Mouse (Mus musculus): ENCODE data around the gene Fars2. TPM values are rescaled to one million over a fixed set of nuclear protein-coding genes. Genes with fewer than 3 reads are reported as not detected.

Gene Fars2
- total and polyA plus RNA-seq, 2 experiments from 2014 or later: 21.5 to 34.6 TPM

DNA sequence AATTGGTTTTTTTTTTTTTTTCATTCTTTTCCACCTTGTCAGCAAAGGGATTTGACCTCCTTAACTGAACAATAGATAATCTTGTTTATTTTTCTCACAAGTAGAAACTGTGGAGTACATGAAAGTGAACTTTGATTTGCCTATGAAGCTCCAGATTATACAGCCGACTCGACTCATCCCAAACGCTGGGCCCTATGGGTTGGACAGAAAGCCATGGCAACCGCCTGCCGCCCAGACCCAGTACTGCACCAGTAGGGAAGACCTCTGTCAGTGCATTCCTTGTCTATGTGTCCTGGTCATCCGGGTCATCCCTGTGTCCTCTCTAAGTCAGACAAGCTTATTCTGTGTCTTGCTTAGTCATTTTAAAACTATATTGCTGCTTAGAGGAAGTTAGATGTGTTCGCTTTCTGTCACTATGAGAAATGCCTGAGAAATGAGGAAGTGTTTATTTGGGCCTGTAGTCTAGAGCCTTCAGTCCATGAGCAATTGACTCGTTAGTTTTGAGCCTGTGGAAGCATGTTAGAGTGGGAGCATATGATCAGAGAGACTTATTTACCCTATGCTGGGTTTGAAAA, 416.8 kb downstream of the Fars2 start:
- 0 out of 2 replicates have a peak, but pooled peaks cover 3% of the 10 kb centered on the region for H3K4me1 ChIP-seq (ENCODE audit: insufficient read depth, low read length)
- H3K27me3 ChIP-seq (ENCODE audit: insufficient read depth, low read length): no peaks in the 10 kb centered on the region
- H3K27ac ChIP-seq: no peak overlapping the region
- 76% methylated on average over 8 of the region's 8 CpGs for WGBS
- no peak overlapping the region for H3K9ac ChIP-seq (replicated peaks; ENCODE audit: low read length)
- ATAC-seq: no peak
- no peaks in the 10 kb centered on the region for H3K36me3 ChIP-seq (ENCODE audit: insufficient read depth, low read length)
- DNase-seq (ENCODE audit: low spot score): peak; percentile 23
- peak; percentile 26; the same call in 1 of the 2 replicates for TF ChIP-seq CTCF (IDR thresholded peaks at IDR 0.05; ENCODE audit: low read depth)
- H3K4me2 ChIP-seq (ENCODE audit: low read depth, low read length): no peak overlapping the region
- no peak overlapping the region for H3K4me3 ChIP-seq (ENCODE audit: low read length)
- no peaks in the 10 kb centered on the region for H3K9me3 ChIP-seq (ENCODE audit: low read length)

DNA sequence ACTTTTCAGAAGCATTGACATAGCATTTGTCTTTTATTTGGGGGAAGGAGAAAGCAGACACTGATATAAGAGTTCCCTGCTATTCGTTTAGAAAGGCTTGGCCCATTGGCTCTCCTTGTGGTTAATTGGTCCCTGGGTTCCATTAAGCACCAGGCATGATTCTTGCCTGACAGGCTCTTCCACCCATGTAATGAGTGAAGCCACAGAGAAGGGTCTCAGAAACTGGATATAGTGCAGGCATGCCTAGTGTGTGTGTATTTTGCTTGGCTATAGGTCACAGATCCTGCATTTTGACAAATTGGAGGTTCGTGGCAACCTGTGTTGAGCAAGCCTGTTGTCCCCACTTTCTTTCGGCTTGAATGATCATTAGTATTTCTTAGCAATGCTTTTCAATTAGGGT, 420.4 kb downstream of the Fars2 start:
- 66% methylated on average over 3 of the region's 3 CpGs for WGBS
- ATAC-seq: no peak
- no peak overlapping the region for H3K27ac ChIP-seq

DNA sequence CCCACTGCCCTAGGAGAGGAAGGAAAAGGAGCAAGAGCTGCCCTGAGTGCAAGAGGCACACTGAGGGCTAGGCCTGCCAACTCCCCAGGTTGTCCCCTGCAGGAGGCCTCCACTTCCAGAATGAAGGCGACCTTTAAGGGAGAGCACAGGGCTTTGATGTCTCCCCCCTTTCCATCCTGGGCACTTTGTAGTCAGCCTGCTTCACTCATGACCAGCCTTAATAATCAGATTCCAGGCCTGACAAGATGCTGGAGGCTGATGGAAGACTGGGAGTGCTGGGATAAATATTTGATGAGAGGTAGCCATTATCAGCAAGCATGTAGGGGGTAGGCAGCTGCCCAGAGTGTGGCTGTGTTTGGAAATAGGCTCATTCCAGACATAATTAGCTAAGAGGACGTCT, 421.2 kb downstream of the Fars2 start:
- TF ChIP-seq CTCF (IDR thresholded peaks at IDR 0.05; ENCODE audit: low read depth): no peak
- Histone ChIP-seq H3K27ac (no peak overlapping the region), H3K4me1 (ENCODE audit: insufficient read depth, low read length) (0 out of 2 replicates have a peak, but pooled peaks cover 3% of the 10 kb centered on the region), H3K36me3 (ENCODE audit: insufficient read depth, low read length) (no peaks in the 10 kb centered on the region), H3K4me2 (ENCODE audit: low read depth, low read length) (no peak overlapping the region), H3K9ac (replicated peaks; ENCODE audit: low read length) (no peak overlapping the region), H3K27me3 (ENCODE audit: insufficient read depth, low read length) (no peaks in the 10 kb centered on the region), H3K4me3 (ENCODE audit: low read length) (no peak overlapping the region), H3K9me3 (ENCODE audit: low read length) (no peaks in the 10 kb centered on the region)
- DNase-seq (ENCODE audit: low spot score) (no peak), ATAC-seq (no peak)
- WGBS: 54% methylated on average over 2 of the region's 2 CpGs

More for the DNA sequence above, 420.4 kb downstream of the Fars2 start:
- no peak for DNase-seq (ENCODE audit: low spot score)
- Histone ChIP-seq H3K9ac (replicated peaks; ENCODE audit: low read length) (no peak overlapping the region), H3K27me3 (ENCODE audit: insufficient read depth, low read length) (no peaks in the 10 kb centered on the region), H3K4me2 (ENCODE audit: low read depth, low read length) (no peak overlapping the region), H3K36me3 (ENCODE audit: insufficient read depth, low read length) (no peaks in the 10 kb centered on the region), H3K9me3 (ENCODE audit: low read length) (no peaks in the 10 kb centered on the region), H3K4me3 (ENCODE audit: low read length) (no peak overlapping the region), H3K4me1 (ENCODE audit: insufficient read depth, low read length) (0 out of 2 replicates have a peak, but pooled peaks cover 3% of the 10 kb centered on the region)
- no peak for TF ChIP-seq CTCF (IDR thresholded peaks at IDR 0.05; ENCODE audit: low read depth)

DNA sequence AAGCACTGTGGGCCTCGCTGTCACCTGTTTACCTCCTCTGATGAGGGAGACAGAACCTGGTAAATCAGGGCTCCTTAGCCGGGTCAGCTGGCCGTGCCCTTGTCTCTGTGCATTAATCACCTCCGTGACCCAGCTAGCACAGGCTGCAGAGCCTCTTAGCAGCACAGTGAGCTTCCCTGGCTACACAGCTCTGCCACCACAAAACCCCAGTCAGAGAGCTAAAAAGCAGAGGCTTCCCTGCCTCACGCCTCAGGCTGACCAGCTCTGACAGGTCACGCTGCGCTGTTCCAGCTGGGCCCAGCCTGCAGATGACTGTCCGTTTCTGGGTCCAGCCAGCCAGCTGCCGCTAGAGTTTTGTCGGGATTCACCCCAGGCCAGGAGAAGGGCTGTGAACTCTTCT, 423.0 kb downstream of the Fars2 start:
- peak; percentile 62 for ATAC-seq
- WGBS: 53% methylated on average over 10 of the region's 10 CpGs
- no peak; the same call in 1 of the 2 replicates for TF ChIP-seq CTCF (IDR thresholded peaks at IDR 0.05; ENCODE audit: low read depth)
- no peak overlapping the region for H3K4me2 ChIP-seq (ENCODE audit: low read depth, low read length)
- no peak overlapping the region for H3K4me3 ChIP-seq (ENCODE audit: low read length)
- 0 out of 2 replicates have a peak, but pooled peaks cover 3% of the 10 kb centered on the region for H3K4me1 ChIP-seq (ENCODE audit: insufficient read depth, low read length)
- no peaks in the 10 kb centered on the region for H3K9me3 ChIP-seq (ENCODE audit: low read length)
- no peak overlapping the region for H3K9ac ChIP-seq (replicated peaks; ENCODE audit: low read length)
- H3K36me3 ChIP-seq (ENCODE audit: insufficient read depth, low read length): no peaks in the 10 kb centered on the region
- no peak for DNase-seq (ENCODE audit: low spot score)
- H3K27ac ChIP-seq: no peak overlapping the region
- no peaks in the 10 kb centered on the region for H3K27me3 ChIP-seq (ENCODE audit: insufficient read depth, low read length)

DNA sequence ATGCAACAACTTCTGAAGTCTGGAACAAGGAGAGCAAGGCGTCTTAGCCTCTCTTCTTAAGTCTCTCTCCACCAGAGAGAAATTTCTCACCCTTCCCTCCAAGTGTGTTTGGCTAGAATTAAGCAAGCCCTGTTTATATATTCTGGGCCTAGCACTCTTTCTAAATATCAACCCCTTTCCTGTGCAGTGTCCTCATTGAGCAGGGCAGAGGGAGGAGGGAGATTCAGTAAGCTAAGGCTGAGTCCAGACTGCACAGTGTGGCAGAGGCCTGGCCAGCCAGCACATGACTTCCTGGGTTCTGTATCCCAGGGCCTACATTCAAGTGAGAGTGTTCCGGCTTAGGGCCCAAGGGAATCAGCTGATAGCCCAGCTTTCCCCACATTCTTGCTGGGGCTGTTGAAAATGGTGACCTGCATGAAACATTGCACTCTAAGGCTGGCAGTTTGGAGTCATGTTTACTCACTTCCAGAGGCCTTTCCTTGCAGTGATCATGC, 424.1 kb downstream of the Fars2 start:
- H3K9me3 ChIP-seq (ENCODE audit: low read length): no peaks in the 10 kb centered on the region
- no peak overlapping the region for H3K9ac ChIP-seq (replicated peaks; ENCODE audit: low read length)
- TF ChIP-seq CTCF (IDR thresholded peaks at IDR 0.05; ENCODE audit: low read depth): no peak
- 79% methylated on average over 2 of the region's 2 CpGs for WGBS
- no peak overlapping the region for H3K4me3 ChIP-seq (ENCODE audit: low read length)
- no peak for DNase-seq (ENCODE audit: low spot score)
- H3K27ac ChIP-seq: no peak overlapping the region
- 0 out of 2 replicates have a peak, but pooled peaks cover 3% of the 10 kb centered on the region for H3K4me1 ChIP-seq (ENCODE audit: insufficient read depth, low read length)
- no peaks in the 10 kb centered on the region for H3K27me3 ChIP-seq (ENCODE audit: insufficient read depth, low read length)
- no peak overlapping the region for H3K4me2 ChIP-seq (ENCODE audit: low read depth, low read length)
- ATAC-seq: no peak
- no peaks in the 10 kb centered on the region for H3K36me3 ChIP-seq (ENCODE audit: insufficient read depth, low read length)

DNA sequence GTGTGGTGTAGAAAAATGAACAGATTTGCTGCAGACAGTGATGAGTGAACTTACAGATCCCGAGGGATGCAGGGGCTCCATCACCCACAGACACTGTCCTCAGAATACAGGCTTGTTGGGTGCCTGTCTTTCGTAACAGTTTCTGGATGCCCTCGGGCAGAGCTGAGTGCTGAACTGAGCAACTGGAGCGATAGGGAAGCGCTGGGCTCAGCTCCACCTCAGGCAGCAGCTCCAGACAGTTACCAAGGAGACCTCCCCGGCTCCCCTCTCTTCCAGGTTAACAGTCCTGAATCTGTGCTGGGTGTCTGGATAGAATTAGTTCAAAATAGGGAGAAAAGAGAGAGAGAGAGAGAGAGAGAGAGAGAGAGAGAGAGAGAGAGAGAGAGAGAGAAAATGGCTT, 433.5 kb downstream of the Fars2 start:
- Histone ChIP-seq H3K4me2 (ENCODE audit: low read depth, low read length) (no peak overlapping the region), H3K27ac (no peak overlapping the region), H3K27me3 (ENCODE audit: insufficient read depth, low read length) (no peaks in the 10 kb centered on the region), H3K4me3 (ENCODE audit: low read length) (no peak overlapping the region), H3K9ac (replicated peaks; ENCODE audit: low read length) (no peak overlapping the region), H3K4me1 (ENCODE audit: insufficient read depth, low read length) (no peaks in the 10 kb centered on the region; the same call in 1 of the 2 replicates), H3K9me3 (ENCODE audit: low read length) (no peaks in the 10 kb centered on the region), H3K36me3 (ENCODE audit: insufficient read depth, low read length) (no peaks in the 10 kb centered on the region)
- WGBS: 30% methylated on average over 6 of the region's 6 CpGs
- peak; percentile 30 for DNase-seq (ENCODE audit: low spot score)
- ATAC-seq: peak; percentile 62
- TF ChIP-seq CTCF (IDR thresholded peaks at IDR 0.05; ENCODE audit: low read depth): no peak

Data from hindbrain, postnatal 0 days (tissue).